Mouse (Mus musculus): ENCODE data around the gene Hoxb9.

DNA sequence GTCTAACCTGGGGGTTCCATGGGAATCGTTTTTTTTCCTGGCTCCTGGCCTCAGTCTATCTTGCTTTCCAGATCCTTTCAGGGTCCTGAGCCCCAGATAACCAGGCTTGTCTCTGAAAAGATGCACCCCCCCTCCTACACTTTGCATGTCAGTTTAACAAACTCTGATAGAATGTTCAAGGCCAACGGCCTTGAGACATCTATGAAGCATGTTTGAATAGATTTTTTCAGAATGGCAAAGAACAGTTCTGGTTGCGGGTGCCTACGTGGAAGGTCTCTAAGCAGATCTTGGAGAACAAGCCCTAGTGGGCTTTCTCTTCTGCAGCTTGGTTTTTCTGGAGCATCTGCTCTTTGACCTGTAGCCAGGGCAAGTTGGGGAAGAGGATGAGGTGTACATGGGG lies 37.5 kb downstream of the Hoxb9 start:
- TF ChIP-seq CTCF (IDR thresholded peaks at IDR 0.05; ENCODE audit: extremely low read depth, insufficient read length, insufficient replicate concordance, low read depth, low read length) (no peak), POLR2A (IDR thresholded peaks at IDR 0.05; ENCODE audit: low read depth, low read length) (no peak)
